Comparison of ENCODE assay signal across 10 mouse cellular contexts in genomic region chr3:135580439-135581275, GRCm38 (mm10).
DNase-seq lines count a peak whose midpoint lies in the region; ATAC-seq and TF ChIP-seq lines count a peak whose summit lies in the region.
"Had no signal": no experiment of that assay in that cellular context is flagged by ENCODE, and none has a peak within 500 bp of the region (broad histone marks: within the 10 kb centered on the region; RNA-seq: fewer than 3 reads in every experiment).

No protein-coding gene starts in this region.

- no peak overlapping the region for H3K27ac ChIP-seq in hindbrain, postnatal 0 days
- no peak overlapping the region for H3K27ac ChIP-seq in hindbrain, embryonic 11.5 days (ENCODE audit: low read depth, low read length)
- H3K27ac ChIP-seq: midbrain, embryonic 12.5 days had no signal

- DNase-seq in hindbrain, postnatal 0 days (ENCODE audit: low spot score), result peak; percentile 18
- no peak for DNase-seq in hindbrain, embryonic 11.5 days (ENCODE audit: low spot score)
- DNase-seq in B cell, adult 2 months, result peak; percentile 51 to 56
- DNase-seq in heart, adult 8-10 months (ENCODE audit: low spot score), result peak; percentile 55
- peak; percentile 32 for DNase-seq in lung, postnatal 14 days
- no peak for DNase-seq in adrenal gland, postnatal 10 days
- no peak for DNase-seq in Muller cell, postnatal 12 days (ENCODE audit: inconsistent ontology term)
- DNase-seq in frontal cortex, postnatal 25 days (ENCODE audit: low spot score in 2 of 2), result no peak

- H3K4me3 ChIP-seq in hindbrain, postnatal 0 days (ENCODE audit: low read length), result no peak overlapping the region
- no peak overlapping the region for H3K4me3 ChIP-seq in hindbrain, embryonic 11.5 days (ENCODE audit: low read depth, low read length)
- H3K4me3 ChIP-seq: erythroblast, embryonic 14.5 days; midbrain, embryonic 12.5 days had no signal

- H3K4me1 ChIP-seq in hindbrain, postnatal 0 days (ENCODE audit: insufficient read depth, low read length), result no peaks in the 10 kb centered on the region
- peaks cover 3% of the 10 kb centered on the region; the same call in 1 of the 2 replicates for H3K4me1 ChIP-seq in hindbrain, embryonic 11.5 days (replicated peaks; ENCODE audit: control insufficient read depth, insufficient read depth, low read length)

- 79% methylated on average over 21 of the region's 21 CpGs for WGBS in hindbrain, postnatal 0 days
- 82% methylated on average over 21 of the region's 21 CpGs for WGBS in hindbrain, embryonic 11.5 days

- no peak for ATAC-seq in hindbrain, postnatal 0 days
- ATAC-seq in hindbrain, embryonic 11.5 days (ENCODE audit: low FRiP score), result no peak

- TF ChIP-seq CTCF in hindbrain, postnatal 0 days (IDR thresholded peaks at IDR 0.05; ENCODE audit: low read depth), result no peak

- no peak overlapping the region for H3K9ac ChIP-seq in hindbrain, postnatal 0 days (replicated peaks; ENCODE audit: low read length)
- H3K9ac ChIP-seq in hindbrain, embryonic 11.5 days (ENCODE audit: low read depth, low read length), result no peak overlapping the region
- H3K9ac ChIP-seq: midbrain, embryonic 12.5 days had no signal

- H3K27me3 ChIP-seq in hindbrain, postnatal 0 days (ENCODE audit: insufficient read depth, low read length), result no peaks in the 10 kb centered on the region
- no peaks in the 10 kb centered on the region for H3K27me3 ChIP-seq in hindbrain, embryonic 11.5 days (ENCODE audit: control insufficient read depth, insufficient read depth, low read length)
- H3K27me3 ChIP-seq: midbrain, embryonic 12.5 days had no signal

- H3K4me2 ChIP-seq in hindbrain, postnatal 0 days (ENCODE audit: low read depth, low read length), result no peak overlapping the region
- no peak overlapping the region for H3K4me2 ChIP-seq in hindbrain, embryonic 11.5 days (replicated peaks; ENCODE audit: low read depth, low read length)

- peaks cover 15% of the 10 kb centered on the region for H3K36me3 ChIP-seq in hindbrain, postnatal 0 days (ENCODE audit: insufficient read depth, low read length)
- no peaks in the 10 kb centered on the region for H3K36me3 ChIP-seq in hindbrain, embryonic 11.5 days (ENCODE audit: control insufficient read depth, insufficient read depth, low read length)

- no peaks in the 10 kb centered on the region for H3K9me3 ChIP-seq in hindbrain, postnatal 0 days (ENCODE audit: low read length)
- no peaks in the 10 kb centered on the region for H3K9me3 ChIP-seq in hindbrain, embryonic 11.5 days (ENCODE audit: control insufficient read depth, low read length)
- H3K9me3 ChIP-seq: midbrain, embryonic 12.5 days had no signal

Comparison
In these comparisons a context has a peak if more than half of its experiments do, and no peak if none do; other contexts are left out.
1. DNase-seq: peak in hindbrain, postnatal 0 days (single experiment), B cell, adult 2 months (2 of 2), heart, adult 8-10 months (single experiment) and lung, postnatal 14 days (single experiment); none in hindbrain, embryonic 11.5 days (single experiment), adrenal gland, postnatal 10 days (single experiment), Muller cell, postnatal 12 days (single experiment) and frontal cortex, postnatal 25 days (0 of 2).